Mouse (Mus musculus): ENCODE measurements at regions not wholly inside any gene's neighbourhood (a gene's known extent, or its start where the extent isn't known, plus 50 kb on each side); places are given as distances from the start of the nearest gene placed in this dataset.
"Not testable (repeated sequence)": the region's sequence is repeated elsewhere in the genome, so short reads cannot be mapped to it uniquely, and the experiment has no call there.

DNA sequence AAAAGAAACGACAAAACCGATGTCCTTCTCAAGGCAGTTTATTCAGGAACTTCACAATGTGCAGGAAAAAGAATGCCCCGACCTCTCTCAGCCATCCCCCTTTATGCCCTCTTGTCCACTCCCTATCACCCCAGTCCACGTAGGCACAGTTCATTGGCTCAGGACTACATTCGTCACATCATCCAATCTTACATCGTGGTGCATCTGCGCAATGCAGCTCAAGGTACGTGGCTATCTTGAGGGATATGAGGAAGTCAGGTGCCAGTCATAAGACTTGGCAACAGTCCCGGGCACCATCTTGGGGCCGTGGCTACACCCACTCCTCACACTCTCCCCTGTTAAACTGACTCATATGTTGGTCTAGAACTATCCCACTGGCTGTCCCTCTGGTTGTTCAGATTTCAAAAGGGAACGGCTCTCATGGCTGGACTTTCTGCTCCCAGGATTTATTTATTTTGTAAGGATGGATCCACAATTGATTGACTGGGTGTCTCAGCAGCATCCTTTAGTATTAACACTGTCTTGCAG, 87.4 kb upstream of the Olfr1402 start:
- not testable (repeated sequence) for ATAC-seq (replicated peaks; ENCODE audit: low FRiP score, low TSS enrichment, poor library complexity, severe bottlenecking)

DNA sequence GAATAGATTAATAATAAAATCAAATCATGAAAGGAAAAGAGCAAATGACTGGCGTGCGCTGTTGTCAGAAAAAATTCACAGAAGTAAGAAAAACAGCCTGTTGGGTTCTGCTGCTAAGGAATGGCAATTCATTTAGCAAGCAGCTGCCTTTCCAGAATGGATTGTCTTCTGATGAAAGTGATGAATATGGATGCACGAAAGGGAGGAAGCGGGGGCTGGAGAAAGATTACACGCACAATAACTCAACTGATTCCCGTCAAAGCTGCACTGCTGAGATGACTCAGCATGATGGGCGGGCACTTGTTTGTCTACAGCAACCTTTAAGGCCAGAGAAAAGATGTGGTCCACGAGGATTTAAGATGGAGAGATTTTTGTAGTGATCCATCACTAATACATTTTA, 85.4 kb upstream of the Olfr1402 start:
- ATAC-seq (replicated peaks; ENCODE audit: low FRiP score, low TSS enrichment, poor library complexity, severe bottlenecking), result no peak

DNA sequence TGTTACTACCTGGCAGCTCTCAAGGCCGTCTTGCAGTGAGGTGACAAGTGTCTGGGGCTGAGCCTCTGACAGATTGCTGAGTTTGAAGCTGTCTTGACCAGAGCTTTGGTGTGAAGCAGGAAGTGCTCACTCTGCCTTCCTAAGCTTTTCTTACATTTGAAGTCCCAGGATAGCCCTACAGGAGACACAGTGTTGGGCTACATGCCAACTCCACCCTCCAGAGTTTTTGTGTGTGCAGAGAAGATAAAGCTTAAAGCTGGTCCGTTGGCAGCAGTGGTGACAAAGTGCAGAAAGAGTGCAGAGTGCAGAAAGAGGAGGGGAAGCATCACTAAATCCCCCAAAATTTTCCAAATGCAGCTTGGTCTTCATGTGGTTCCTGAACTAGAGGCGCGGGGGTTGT, 70.1 kb upstream of the Olfr1402 start:
- peak; percentile 91 for ATAC-seq (replicated peaks; ENCODE audit: low FRiP score, low TSS enrichment, poor library complexity, severe bottlenecking)

DNA sequence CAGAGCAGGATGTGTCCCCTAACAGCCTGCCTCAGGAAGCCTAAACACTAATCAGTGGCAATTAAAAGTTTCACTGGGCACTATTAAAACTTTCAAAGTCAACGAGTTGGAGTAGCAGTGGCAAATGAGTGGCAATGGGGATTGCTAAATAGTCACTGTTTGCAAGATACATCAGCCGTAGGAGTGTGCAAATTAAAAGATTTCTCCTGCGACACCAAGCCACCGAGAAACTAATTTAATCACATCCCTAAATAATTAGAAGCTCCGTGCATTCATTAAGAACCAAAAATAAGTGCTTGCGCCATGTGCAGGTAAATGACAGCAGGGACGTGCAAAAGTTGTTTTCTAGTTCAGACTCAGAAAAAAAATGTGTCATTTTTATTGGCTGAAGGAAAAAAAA, 69.4 kb upstream of the Olfr1402 start:
- ATAC-seq (replicated peaks; ENCODE audit: low FRiP score, low TSS enrichment, poor library complexity, severe bottlenecking), result no peak

DNA sequence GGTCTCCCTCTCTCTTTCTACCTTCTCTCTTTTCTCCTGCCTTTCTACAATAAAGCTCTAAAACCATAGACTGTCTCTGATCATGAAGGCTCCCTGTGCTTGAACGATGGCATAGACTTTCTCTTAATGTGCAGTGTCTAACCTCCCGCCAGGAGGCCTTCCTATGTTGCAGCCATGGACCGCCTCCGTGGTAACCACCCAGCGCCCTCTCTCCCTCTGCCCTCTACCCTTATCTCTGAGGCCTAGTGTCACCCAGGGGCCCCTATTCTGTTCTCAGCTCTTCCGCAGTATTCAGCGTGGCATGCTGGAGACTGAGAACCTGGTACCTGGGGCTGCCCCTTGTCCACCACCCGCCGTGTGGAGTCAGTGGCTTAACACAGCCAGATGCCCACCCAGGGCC, 67.5 kb upstream of the Olfr1402 start:
- ATAC-seq (replicated peaks; ENCODE audit: low FRiP score, low TSS enrichment, poor library complexity, severe bottlenecking), result no peak
